Mouse (Mus musculus) heart, adult 18-20 months (tissue): ENCODE results near the gene Gbe1. TPM values are rescaled to one million over a fixed set of nuclear protein-coding genes. Genes with fewer than 3 reads are reported as not detected.

Experiments used
- DNase-seq, 2 experiments: peaks; one replicate each; pipeline ENCODE4 v3.0.0; 2021 to 2022; ENCODE audit warnings: mixed read lengths in 1 of 2
- total RNA-seq, 2 experiments: library from RNA; stranded (reverse); gene quantifications; 2 replicates each; pipeline ENCODE4 v1.2.3; 2021

The Gbe1 gene
- total RNA-seq, 2 experiments from 2014 or later: 48.0 to 59.6 TPM

- DNase-seq: peak; percentile 14 to 72
Observed at GRCm38 (mm10) chr16:70568341-70569265, 254.9 kb downstream of the Gbe1 start.

GRCm38 (mm10) chr16:70585964-70586363, 272.2 kb downstream of the Gbe1 start:
- DNase-seq: peak; percentile 8 to 37

- DNase-seq: no peak
Observed at GRCm38 (mm10) chr16:70602326-70602725, 288.6 kb downstream of the Gbe1 start.

GRCm38 (mm10) chr16:70608358-70608757, 294.6 kb downstream of the Gbe1 start:
- no peak for DNase-seq

GRCm38 (mm10) chr16:70617691-70618090, 303.9 kb downstream of the Gbe1 start:
- DNase-seq: no peak

- no peak for DNase-seq
Observed at GRCm38 (mm10) chr16:70618168-70618567, 304.4 kb downstream of the Gbe1 start.
